Mouse (Mus musculus) embryonic facial prominence, embryonic 11.5 days (tissue): Measurements from ENCODE around the gene Auts2. TPM values are rescaled to one million over a fixed set of nuclear protein-coding genes. Genes with fewer than 3 reads are reported as not detected.
A peak's percentile ranks its signal among the peaks of the same experiment; 100 is the strongest.

ENCODE experiments used
- ATAC-seq: fragments of 200-750 bp; cut with Nextera tagmentation; replicated peaks from 2 replicates; pipeline ENCODE4 v1.8.0; 2017; ENCODE audit warnings: low read depth; ENCODE audit not compliant: insufficient number of reproducible peaks, low FRiP score, low TSS enrichment
- DNase-seq: peaks from one replicate; pipeline ENCODE4 v3.0.0-alpha.2; 2015; ENCODE audit warnings: low spot score
- H3K27ac ChIP-seq: fragments of 300-500 bp; sonication (generic); replicated peaks from 2 replicates; pipeline ENCODE4 v1.5.1; 2014; ENCODE audit warnings: mild to moderate bottlenecking, low read depth, low read length, control low read depth
- H3K27me3 ChIP-seq: fragments of 300-500 bp; sonication (generic); 2 replicates; pipeline ENCODE4 v1.6.1; 2014; ENCODE audit warnings: mild to moderate bottlenecking, low read length, moderate library complexity, mixed read lengths; ENCODE audit not compliant: control insufficient read depth, insufficient read depth
- H3K36me3 ChIP-seq: fragments of 300-500 bp; sonication (generic); replicated peaks from 2 replicates; pipeline ENCODE4 v1.6.1; 2014; ENCODE audit warnings: low read depth, mild to moderate bottlenecking, low read length, moderate library complexity, mixed read lengths; ENCODE audit not compliant: control insufficient read depth, insufficient read depth
- H3K4me1 ChIP-seq: fragments of 300-500 bp; sonication (generic); 2 replicates; pipeline ENCODE4 v1.6.1; 2014; ENCODE audit warnings: low read length, mixed read lengths; ENCODE audit not compliant: control insufficient read depth, insufficient read depth
- H3K4me2 ChIP-seq: fragments of 300-500 bp; sonication (generic); 2 replicates; pipeline ENCODE4 v1.6.1; 2014; ENCODE audit warnings: low read depth, mild to moderate bottlenecking, control low read depth, low read length, moderate library complexity
- H3K4me3 ChIP-seq: fragments of 300-500 bp; sonication (generic); 2 replicates; pipeline ENCODE4 v1.5.1; 2014; ENCODE audit warnings: low read depth, low read length, control low read depth
- H3K9ac ChIP-seq: fragments of 300-500 bp; sonication (generic); replicated peaks from 2 replicates; pipeline ENCODE4 v1.6.1; 2014; ENCODE audit warnings: mild to moderate bottlenecking, control low read depth, low read length
- H3K9me3 ChIP-seq: fragments of 300-500 bp; sonication (generic); replicated peaks from 2 replicates; pipeline ENCODE4 v1.6.1; 2016; ENCODE audit warnings: mild to moderate bottlenecking, low read length, inconsistent platforms, mixed read lengths; ENCODE audit not compliant: control insufficient read depth
- WGBS: fragments of 180-500 bp; shearing (Covaris S2); extraction: QIAGEN DNeasy Blood & Tissue Kit; methylation state at CpG from one replicate; pipeline ENCODE4 v1.1.7; 2014; 5-methylcytosine and 5-hydroxymethylcytosine counted together
- polyA plus RNA-seq: library from polyadenylated mRNA; unstranded; fragments of >200 nt; fragmentation: Nextera tagmentation; extraction: Ambion mirVana; gene quantifications from 2 replicates; pipeline ENCODE4 v1.2.1, GENCODE M21; 2014

The Auts2 gene
- polyA plus RNA-seq, 1 experiment from 2014 or later, result 30.5 TPM

GRCm38 (mm10) chr5:131814503-131815003 lies 728.6 kb downstream of the Auts2 start:
- Histone ChIP-seq H3K9ac (no peak overlapping the region), H3K27me3 (no peaks in the 10 kb centered on the region), H3K9me3 (no peaks in the 10 kb centered on the region), H3K4me3 (no peak overlapping the region), H3K27ac (no peak overlapping the region), H3K36me3 (no peaks in the 10 kb centered on the region), H3K4me1 (no peaks in the 10 kb centered on the region), H3K4me2 (no peak overlapping the region)
- WGBS, result 78% methylated on average over 9 of the region's 9 CpGs
- DNase-seq (no peak), ATAC-seq (no peak)

- WGBS, result 69% methylated on average over 10 of the region's 10 CpGs
- Histone ChIP-seq H3K4me1 (no peaks in the 10 kb centered on the region), H3K4me2 (no peak overlapping the region), H3K9me3 (no peaks in the 10 kb centered on the region), H3K27ac (no peak overlapping the region), H3K36me3 (no peaks in the 10 kb centered on the region), H3K27me3 (no peaks in the 10 kb centered on the region), H3K4me3 (no peak overlapping the region), H3K9ac (no peak overlapping the region)
- ATAC-seq, result no peak
- no peak for DNase-seq
Observed at GRCm38 (mm10) chr5:131813952-131814502, 729.1 kb downstream of the Auts2 start.

GRCm38 (mm10) chr5:131813331-131813781 lies 729.8 kb downstream of the Auts2 start:
- no peaks in the 10 kb centered on the region for H3K9me3 ChIP-seq
- H3K9ac ChIP-seq, result no peak overlapping the region
- no peak overlapping the region for H3K4me3 ChIP-seq
- no peak overlapping the region for H3K4me2 ChIP-seq
- no peaks in the 10 kb centered on the region for H3K27me3 ChIP-seq
- ATAC-seq (no peak), DNase-seq (no peak)
- no peaks in the 10 kb centered on the region for H3K36me3 ChIP-seq
- H3K4me1 ChIP-seq, result no peaks in the 10 kb centered on the region
- 72% methylated on average over 7 of the region's 7 CpGs for WGBS
- H3K27ac ChIP-seq, result no peak overlapping the region

GRCm38 (mm10) chr5:131812483-131813063 lies 730.6 kb downstream of the Auts2 start:
- no peaks in the 10 kb centered on the region for H3K4me1 ChIP-seq
- DNase-seq (no peak), ATAC-seq (no peak)
- no peak overlapping the region for H3K27ac ChIP-seq
- no peaks in the 10 kb centered on the region for H3K9me3 ChIP-seq
- WGBS, result 81% methylated on average over 10 of the region's 10 CpGs
- H3K27me3 ChIP-seq, result no peaks in the 10 kb centered on the region
- H3K4me3 ChIP-seq, result no peak overlapping the region
- H3K36me3 ChIP-seq, result no peaks in the 10 kb centered on the region
- no peak overlapping the region for H3K9ac ChIP-seq
- no peak overlapping the region for H3K4me2 ChIP-seq

GRCm38 (mm10) chr5:131806350-131806749 lies 736.8 kb downstream of the Auts2 start:
- Histone ChIP-seq H3K36me3 (no peaks in the 10 kb centered on the region), H3K4me1 (peaks cover 7% of the 10 kb centered on the region), H3K9me3 (no peaks in the 10 kb centered on the region), H3K9ac (no peak overlapping the region), H3K4me2 (no peak overlapping the region), H3K27me3 (no peaks in the 10 kb centered on the region), H3K4me3 (no peak overlapping the region), H3K27ac (no peak overlapping the region)
- ATAC-seq (no peak), DNase-seq (no peak)
- 80% methylated on average over 2 of the region's 2 CpGs for WGBS

GRCm38 (mm10) chr5:131805277-131805676 lies 737.9 kb downstream of the Auts2 start:
- no peaks in the 10 kb centered on the region for H3K9me3 ChIP-seq
- H3K4me1 ChIP-seq, result peaks cover 7% of the 10 kb centered on the region
- H3K9ac ChIP-seq, result no peak overlapping the region
- no peak overlapping the region for H3K4me3 ChIP-seq
- no peak overlapping the region for H3K27ac ChIP-seq
- H3K27me3 ChIP-seq, result no peaks in the 10 kb centered on the region
- no peak for DNase-seq
- no peak overlapping the region for H3K4me2 ChIP-seq
- ATAC-seq, result no peak
- WGBS, result 88% methylated on average over 4 of the region's 4 CpGs
- no peaks in the 10 kb centered on the region for H3K36me3 ChIP-seq

- WGBS, result 76% methylated on average over 10 of the region's 10 CpGs
- ATAC-seq (no peak), DNase-seq (no peak)
- H3K36me3 ChIP-seq, result no peaks in the 10 kb centered on the region
- no peak overlapping the region for H3K4me2 ChIP-seq
- no peak overlapping the region for H3K4me3 ChIP-seq
- no peaks in the 10 kb centered on the region for H3K9me3 ChIP-seq
- H3K27ac ChIP-seq, result no peak overlapping the region
- no peak overlapping the region for H3K9ac ChIP-seq
- peaks cover 7% of the 10 kb centered on the region for H3K4me1 ChIP-seq
- H3K27me3 ChIP-seq, result no peaks in the 10 kb centered on the region
Observed at GRCm38 (mm10) chr5:131803609-131804008, 739.5 kb downstream of the Auts2 start.

GRCm38 (mm10) chr5:131802340-131803036 lies 740.7 kb downstream of the Auts2 start:
- H3K36me3 ChIP-seq, result no peaks in the 10 kb centered on the region
- no peak overlapping the region for H3K9ac ChIP-seq
- no peaks in the 10 kb centered on the region for H3K9me3 ChIP-seq
- H3K4me3 ChIP-seq, result no peak overlapping the region
- ATAC-seq (no peak), DNase-seq (peak; percentile 38)
- 29% methylated on average over 6 of the region's 6 CpGs for WGBS
- H3K27ac ChIP-seq, result no peak overlapping the region
- no peaks in the 10 kb centered on the region for H3K27me3 ChIP-seq
- H3K4me2 ChIP-seq, result no peak overlapping the region
- peaks cover 7% of the 10 kb centered on the region for H3K4me1 ChIP-seq
